Mouse (Mus musculus) thymus, postnatal 36 days (tissue): ENCODE measurements around the gene Btbd7.

Experiments used
- DNase-seq, 2 experiments: peaks; one replicate each; pipeline ENCODE4 v3.0.0; 2022; ENCODE audit warnings: mixed read lengths in 2 of 2

Gene Btbd7

GRCm38 (mm10) chr12:102779452-102779851 is 98.8 kb downstream of the Btbd7 start:
- no peak for DNase-seq

GRCm38 (mm10) chr12:102778151-102778550 is 100.1 kb downstream of the Btbd7 start:
- no peak for DNase-seq

DNA sequence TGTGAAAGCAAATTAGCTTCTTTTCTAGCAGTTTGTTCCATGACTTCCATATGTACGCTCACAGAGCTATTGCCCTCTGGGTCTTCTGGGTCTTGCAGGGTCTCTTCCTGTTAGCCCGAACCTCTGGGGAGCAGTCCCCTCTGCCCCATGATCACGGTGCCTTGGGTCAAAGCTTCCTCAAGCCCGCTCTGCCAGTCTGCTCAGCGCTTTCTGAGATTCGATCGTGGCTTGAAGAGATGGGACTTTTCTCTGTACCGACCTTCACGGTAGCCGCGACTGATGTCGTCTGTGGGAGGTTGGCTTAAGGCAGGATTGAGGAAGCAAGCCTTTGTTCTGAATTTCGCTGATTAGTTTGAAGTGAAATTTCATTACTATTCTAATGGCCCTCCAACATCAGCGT is 102.2 kb downstream of the Btbd7 start:
- no peak for DNase-seq

DNA sequence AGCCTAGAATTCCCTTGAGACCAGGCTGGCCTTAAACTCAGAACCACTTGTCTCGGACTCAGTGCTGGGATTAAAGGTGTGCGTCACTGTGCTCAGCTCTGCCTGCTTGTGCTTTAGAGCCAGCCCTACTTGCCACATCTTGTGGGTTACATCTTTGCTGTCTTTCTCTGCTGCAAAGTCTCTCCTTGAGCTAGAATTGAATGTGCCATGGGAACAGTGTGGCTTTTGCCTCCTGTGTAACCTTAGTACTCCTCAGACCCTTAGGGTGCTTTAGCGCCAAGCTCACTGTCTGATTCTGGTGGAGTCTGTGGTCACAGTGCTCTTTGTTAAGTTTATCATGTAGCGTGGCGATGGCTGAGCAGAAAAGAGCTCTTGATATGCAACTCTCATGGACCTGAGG is 105.6 kb downstream of the Btbd7 start:
- DNase-seq = no peak

- no peak for DNase-seq
Measured at GRCm38 (mm10) chr12:102771601-102772000, 106.7 kb downstream of the Btbd7 start.

DNA sequence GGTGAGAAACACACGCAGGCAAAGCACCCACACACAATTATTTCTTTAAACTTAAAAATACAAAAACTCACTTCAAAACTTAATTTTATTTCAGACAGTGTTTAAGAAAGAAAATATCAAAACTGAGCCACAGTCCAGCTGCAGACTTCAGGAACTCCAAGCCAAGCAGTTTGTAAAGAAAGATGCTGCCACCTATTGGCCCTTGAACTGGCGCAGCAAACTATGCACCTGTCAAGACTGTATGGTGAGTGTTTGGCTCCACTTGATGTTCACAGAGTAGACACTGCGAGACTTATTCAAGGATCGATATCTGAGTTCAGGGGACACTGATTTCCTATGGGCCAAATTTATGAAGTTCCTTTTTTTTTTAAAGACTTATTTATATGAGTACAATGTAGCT is 109.3 kb downstream of the Btbd7 start:
- DNase-seq = peak; percentile 50 to 56

DNA sequence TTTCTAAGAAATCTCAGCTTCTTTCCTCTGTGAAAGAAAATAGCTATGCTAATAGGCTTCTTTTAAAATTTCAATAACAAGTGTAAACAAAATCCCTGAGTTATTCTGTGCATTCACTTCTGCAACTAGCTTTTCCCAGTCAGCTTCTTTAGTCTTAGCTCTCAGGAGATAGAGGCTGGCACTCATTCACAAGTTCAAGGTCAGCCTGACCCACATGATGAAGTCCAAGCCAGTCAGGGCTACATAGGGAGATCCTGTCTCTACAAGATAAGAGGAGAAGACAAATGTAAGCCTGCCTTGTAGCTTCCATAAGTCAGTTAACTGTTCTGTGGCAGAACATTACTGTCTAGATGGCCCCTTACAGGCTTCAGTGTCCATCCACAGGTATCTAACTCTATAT is 114.6 kb downstream of the Btbd7 start:
- no peak for DNase-seq

DNA sequence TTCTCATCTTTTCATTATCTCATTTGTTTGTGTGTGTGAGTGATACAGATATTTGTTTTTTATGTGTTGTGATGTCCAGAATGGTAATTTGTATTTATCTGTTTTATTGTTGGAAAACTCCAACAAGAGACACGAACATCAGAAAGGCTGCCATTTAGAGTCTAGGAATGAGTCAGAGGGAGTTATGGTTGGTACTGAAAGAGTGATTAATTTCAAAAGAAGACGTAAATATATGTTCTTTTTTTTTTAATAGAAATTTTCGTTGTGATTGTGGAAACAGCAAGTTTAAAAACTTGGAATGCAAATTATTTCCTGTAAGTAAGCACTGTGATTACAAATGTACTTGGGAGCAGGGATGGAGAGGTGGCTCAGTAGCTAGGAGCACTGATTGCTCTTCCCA is 116.6 kb downstream of the Btbd7 start:
- DNase-seq = no peak

DNA sequence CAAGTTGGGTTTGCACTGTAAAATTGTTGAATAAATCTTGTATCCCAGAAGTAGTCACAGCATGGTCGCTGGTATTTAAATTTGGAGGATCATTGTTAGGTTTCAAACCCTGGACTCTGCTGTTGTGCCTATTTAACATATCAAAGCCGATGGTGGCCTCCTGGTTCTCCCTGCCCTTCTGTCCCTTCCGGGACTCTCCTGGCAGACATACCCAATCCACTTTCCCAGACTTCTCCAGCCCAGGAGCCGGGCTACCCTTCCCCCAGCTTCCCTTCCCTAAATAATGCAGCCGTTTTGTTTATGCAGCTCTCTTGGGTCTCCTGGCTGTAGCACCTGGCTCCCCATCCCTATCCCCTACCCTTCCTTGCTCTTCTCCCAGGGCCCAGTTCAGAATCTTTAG is 119.3 kb downstream of the Btbd7 start:
- DNase-seq = no peak

- no peak for DNase-seq
Measured at GRCm38 (mm10) chr12:102758403-102758756, 119.9 kb downstream of the Btbd7 start, which contains the start of gene Gm20604. Gene Gm20604, minus strand, starts transcription at chr12:102758672.

GRCm38 (mm10) chr12:102757689-102758402 is 120.4 kb downstream of the Btbd7 start, which contains the start of the genes Gm28051, Gon7 and Ubr7:
Gene Gm28051, minus strand, starts transcription at chr12:102757765.
Gene Gon7, minus strand, starts transcription at chr12:102757803.
Gene Ubr7, plus strand, starts transcription at chr12:102757967.
- peak; percentile 94 to 96 for DNase-seq

- no peak for DNase-seq
Measured at GRCm38 (mm10) chr12:102757055-102757688, 121.1 kb downstream of the Btbd7 start.

- peak; percentile 49 to 56 for DNase-seq
Measured at GRCm38 (mm10) chr12:102756304-102756703, 122.0 kb downstream of the Btbd7 start.

DNA sequence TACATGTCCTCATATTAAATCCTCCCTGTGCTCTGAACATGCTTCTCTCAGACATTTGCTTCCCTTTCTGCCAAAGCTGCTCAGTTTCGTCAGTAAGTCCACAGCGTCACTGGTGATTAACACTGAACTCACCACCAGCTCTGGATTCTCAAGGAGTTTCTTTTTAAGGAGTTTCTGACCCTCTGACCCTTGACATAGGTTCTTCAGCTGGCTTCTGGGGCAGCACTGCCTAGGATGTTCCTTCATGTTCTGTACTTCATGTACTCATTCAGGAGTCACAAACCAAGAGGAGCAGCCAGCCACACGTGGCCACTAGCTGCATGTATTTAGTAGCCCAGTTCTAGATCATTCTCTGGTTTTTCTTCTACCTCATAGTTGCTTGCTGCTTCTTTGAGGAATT is 130.0 kb downstream of the Btbd7 start:
- DNase-seq = no peak

GRCm38 (mm10) chr12:102744839-102745238 is 133.4 kb downstream of the Btbd7 start:
- DNase-seq = no peak

DNA sequence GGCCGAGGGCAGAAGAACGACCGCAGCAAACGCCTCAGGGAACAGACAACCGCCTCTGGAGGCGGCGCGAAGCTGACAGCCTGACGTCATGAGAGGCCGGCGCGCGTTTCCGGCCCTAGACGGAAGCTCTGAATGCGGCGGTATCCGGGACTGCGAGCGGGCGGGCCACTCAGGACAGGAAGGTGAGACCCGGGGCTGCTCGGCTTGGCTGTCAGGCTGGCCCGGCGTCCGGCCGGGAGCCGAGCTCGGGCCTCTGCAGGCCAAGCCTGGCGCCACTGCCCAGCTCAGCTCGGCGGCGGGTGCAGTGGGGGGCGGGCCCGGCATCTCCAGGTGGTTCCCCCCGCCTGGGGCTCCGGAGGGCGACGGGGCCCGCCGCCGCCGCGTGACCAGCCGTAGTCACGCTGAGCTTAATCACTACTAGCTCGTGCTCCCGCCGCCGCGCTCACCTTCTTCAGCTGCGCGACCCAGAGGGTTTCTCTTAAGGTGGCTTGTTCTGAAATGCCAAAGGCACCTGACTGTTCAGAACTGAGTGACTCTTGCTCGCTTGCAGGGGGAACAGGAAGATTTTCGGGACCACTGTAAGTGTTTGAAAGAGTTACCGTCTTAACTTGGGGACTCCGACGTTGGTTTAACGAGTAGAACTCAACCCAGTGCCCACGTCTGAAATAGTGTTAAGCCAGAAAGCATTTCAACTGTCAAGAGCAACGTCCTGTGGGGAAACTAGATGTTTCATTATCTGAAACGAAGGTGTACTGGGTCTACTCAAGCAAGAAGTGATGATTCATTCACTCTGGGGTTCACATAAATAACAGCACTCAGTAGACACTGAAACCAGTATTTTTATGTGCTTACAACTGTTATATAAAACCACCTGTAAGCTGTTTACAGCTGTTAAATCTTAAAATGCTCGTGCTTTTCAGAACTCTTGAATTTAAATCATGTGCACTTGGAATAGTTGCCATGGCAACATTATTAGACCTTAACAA is 134.4 kb downstream of the Btbd7 start, which contains the start of the genes Moap1 and Tmem251:
Moap1 (minus strand) TSS at position 73 of the 986 bp plus-strand sequence.
Tmem251 (plus strand) TSS at position 174 of the 986 bp plus-strand sequence.
- DNase-seq = peak; percentile 87 to 91

DNA sequence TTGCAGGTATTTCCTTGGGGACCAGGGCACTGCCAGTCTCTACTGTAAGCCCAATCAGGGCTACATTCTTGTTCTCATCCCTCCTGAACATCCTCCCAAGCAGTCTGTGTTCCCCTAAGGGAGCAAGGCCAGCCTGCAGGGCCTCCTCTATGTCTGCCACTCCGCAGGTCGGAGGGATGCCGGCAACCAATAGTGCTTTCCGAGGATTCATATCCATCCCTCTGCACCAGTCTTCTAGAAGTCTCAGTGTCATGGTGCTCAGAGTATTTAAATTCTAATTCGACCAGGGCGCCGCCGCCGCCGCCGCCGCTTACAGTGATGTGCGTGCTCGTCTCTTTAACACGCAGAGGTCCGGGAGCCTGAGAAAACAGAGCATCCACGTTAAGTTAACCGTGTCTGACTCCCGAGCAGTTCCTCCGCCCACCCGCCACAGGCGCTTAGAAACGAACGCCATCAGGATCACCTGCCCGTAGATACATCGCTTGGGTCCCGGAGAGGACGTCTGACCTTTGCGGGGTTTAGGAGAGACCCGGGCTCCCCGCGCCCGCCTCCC is 135.2 kb downstream of the Btbd7 start:
- DNase-seq = no peak

- no peak for DNase-seq
Measured at GRCm38 (mm10) chr12:102742056-102742455, 136.2 kb downstream of the Btbd7 start.

GRCm38 (mm10) chr12:102740285-102740684 is 138.0 kb downstream of the Btbd7 start:
- DNase-seq = no peak

DNA sequence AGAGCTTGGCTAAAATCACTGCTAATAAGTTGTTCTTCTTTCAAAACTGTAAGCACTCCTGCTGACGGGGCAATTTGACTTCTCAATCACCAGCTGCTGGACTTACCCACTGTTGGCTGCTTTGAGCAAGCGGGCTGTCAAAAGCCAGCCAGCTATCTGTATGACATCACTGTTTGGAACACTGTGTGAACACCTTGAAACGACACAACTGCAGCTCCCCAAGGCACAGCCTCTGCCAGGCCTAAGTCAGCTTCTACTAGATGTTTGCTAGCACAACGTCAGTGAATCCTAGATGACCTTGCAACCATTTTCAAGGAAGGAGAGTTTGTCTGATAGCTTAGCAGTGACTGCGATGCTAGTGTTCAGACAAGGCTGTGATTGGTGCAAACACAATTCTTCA is 139.2 kb downstream of the Btbd7 start:
- DNase-seq = no peak

DNA sequence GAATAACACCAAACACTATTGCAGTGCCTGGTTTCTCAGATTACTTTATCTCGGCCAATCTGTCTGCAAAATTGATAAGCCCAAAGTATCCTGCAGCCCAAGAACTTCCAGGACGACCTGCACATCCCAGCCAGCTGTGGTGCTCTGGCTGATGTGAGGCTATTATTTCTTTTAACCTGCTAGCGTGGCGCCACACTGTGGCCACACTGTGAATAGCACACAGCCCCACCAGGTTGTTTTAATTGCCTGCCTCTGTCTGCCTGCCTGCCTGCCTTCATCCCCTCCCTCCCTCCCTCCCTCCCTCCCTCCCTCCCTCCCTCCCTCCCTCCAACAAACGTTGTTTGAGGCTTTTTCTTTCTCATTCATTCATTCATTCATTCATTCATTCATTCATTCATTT is 144.9 kb downstream of the Btbd7 start:
- DNase-seq = peak; percentile 62 to 64

GRCm38 (mm10) chr12:102730798-102731619 is 147.3 kb downstream of the Btbd7 start:
- DNase-seq = no peak
